Mouse (Mus musculus) forebrain, postnatal 0 days (tissue): ENCODE data around the gene Gpc6. TPM values are rescaled to one million over a fixed set of nuclear protein-coding genes. Genes with fewer than 3 reads are reported as not detected.

ENCODE experiments used
- ATAC-seq: fragments of 200-750 bp; cut with Nextera tagmentation; 2 replicates; pipeline ENCODE4 v1.8.0; 2017; ENCODE audit warnings: mild to moderate bottlenecking, moderate library complexity
- DNase-seq: peaks from one replicate; pipeline ENCODE4 v3.0.0-alpha.2; 2015
- H3K27ac ChIP-seq: fragments of 300-500 bp; sonication (generic); 2 replicates; pipeline ENCODE4 v1.5.1; 2014; ENCODE audit warnings: low read depth, mild to moderate bottlenecking, antibody characterized with exemption, low read length, moderate library complexity, mixed read lengths
- H3K27me3 ChIP-seq: fragments of 300-500 bp; sonication (generic); 2 replicates; pipeline ENCODE4 v1.6.1; 2014; ENCODE audit warnings: mild to moderate bottlenecking, low read length, mixed read lengths; ENCODE audit not compliant: insufficient read depth
- H3K36me3 ChIP-seq: fragments of 300-500 bp; sonication (generic); 2 replicates; pipeline ENCODE4 v1.6.1; 2014; ENCODE audit warnings: mild to moderate bottlenecking, moderate library complexity; ENCODE audit not compliant: insufficient read depth
- H3K4me1 ChIP-seq: fragments of 300-500 bp; sonication (generic); 2 replicates; pipeline ENCODE4 v1.6.1; 2014; ENCODE audit warnings: antibody characterized with exemption; ENCODE audit not compliant: insufficient read depth
- H3K4me2 ChIP-seq: fragments of 300-500 bp; sonication (generic); 2 replicates; pipeline ENCODE4 v1.6.1; 2014; ENCODE audit warnings: low read depth, mild to moderate bottlenecking, moderate library complexity
- H3K4me3 ChIP-seq: fragments of 300-500 bp; sonication (generic); 2 replicates; pipeline ENCODE4 v1.5.1; 2014; ENCODE audit warnings: low read depth, low read length, mixed read lengths
- H3K9ac ChIP-seq: fragments of 300-500 bp; sonication (generic); 2 replicates; pipeline ENCODE4 v1.6.1; 2014; ENCODE audit warnings: mild to moderate bottlenecking
- H3K9me3 ChIP-seq: fragments of 300-500 bp; sonication (generic); 2 replicates; pipeline ENCODE4 v1.6.1; 2016; ENCODE audit warnings: low read length
- CTCF ChIP-seq: sonication (generic); IDR thresholded peaks from 2 replicates; pipeline ENCODE4 v1.5.1; 2016; ENCODE audit warnings: antibody characterized with exemption, control low read depth, low read depth
- WGBS: fragments of 180-500 bp; shearing (Covaris S2); extraction: QIAGEN DNeasy Blood & Tissue Kit; methylation state at CpG from one replicate; pipeline ENCODE4 v1.1.7; 2014; 5-methylcytosine and 5-hydroxymethylcytosine counted together
- polyA plus RNA-seq: library from polyadenylated mRNA; unstranded; fragments of >200 nt; fragmentation: Nextera tagmentation; extraction: Ambion mirVana; gene quantifications from 2 replicates; pipeline ENCODE4 v1.2.1, GENCODE M21; 2015
- total RNA-seq: library from RNA; depleted of rRNA; stranded (reverse); fragments of >200 nt; gene quantifications from 2 replicates; pipeline ENCODE4 v1.2.3, GENCODE M21; 2014

The Gpc6 gene
- total and polyA plus RNA-seq, 2 experiments from 2014 or later: 10.9 to 20.8 TPM

DNA sequence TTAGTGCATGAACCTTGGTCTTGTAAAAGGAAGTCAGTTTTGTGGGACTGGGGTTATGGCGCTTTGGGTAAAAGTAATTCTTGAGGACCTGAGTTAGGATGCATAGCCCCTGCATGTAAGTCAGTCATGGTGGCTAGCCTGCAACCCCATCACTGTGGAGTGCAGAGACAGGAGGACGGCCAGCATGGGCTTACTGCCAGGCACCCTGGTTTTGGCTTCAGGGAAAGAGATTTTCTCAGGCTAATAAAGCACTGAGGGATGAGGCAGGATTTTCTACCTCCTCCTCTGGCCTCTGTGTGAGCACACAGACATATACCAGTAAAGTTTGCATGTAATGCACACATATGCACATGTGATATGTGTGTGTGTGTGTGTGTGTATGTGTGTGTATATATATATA is 883.2 kb downstream of the Gpc6 start:
- WGBS: 78% methylated on average over 2 of the region's 2 CpGs
- no peak for TF ChIP-seq CTCF

DNA sequence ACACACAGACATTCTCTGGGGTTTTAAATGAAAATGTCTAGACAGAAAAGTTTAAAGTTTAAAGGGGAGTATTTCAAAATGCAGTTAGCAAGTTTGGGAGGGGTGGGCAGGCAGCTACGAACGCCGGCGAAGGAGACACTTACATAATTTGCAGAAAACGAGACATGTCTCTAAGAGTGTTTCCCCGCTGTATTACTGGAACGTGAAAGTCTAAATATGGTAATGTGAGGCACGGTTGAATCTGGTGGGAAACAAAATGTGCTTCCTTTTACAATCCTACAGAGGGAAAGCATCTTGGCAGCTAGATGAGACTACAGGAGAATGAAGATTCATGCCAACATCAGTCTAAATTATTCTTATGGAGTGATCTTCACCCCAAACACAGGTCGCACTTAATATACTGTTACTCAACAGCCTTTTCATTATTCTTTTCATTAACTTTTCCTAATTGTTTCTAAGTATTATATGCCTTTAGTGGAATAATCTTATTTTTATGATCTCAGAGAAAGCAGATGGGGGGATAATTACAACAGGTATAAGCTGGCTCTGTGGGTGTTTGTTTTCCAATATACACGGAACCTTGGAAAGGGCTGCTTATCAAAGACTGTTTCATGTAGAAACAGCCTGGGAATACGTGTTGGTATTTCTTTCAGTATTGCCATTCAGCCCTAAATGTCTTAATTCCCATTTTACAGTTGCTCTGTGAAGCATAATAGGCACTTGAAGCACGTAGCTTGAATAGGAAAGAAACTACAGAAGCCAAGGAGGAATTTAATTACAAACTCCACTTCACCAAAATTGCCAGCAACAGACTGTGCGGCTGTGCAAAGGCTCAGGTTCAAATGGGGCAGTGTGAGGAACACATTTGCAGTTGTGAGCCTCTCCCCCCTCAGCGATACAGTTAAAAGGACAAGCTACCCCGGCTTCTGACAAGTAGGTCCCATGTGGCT is 885.5 kb downstream of the Gpc6 start:
- Histone ChIP-seq H3K36me3 (no peaks in the 10 kb centered on the region), H3K4me1 (peaks cover 7% of the 10 kb centered on the region; the same call in 1 of the 2 replicates), H3K4me2 (peak overlapping the region; percentile 15; the same call in 1 of the 2 replicates), H3K4me3 (no peak overlapping the region), H3K9me3 (no peaks in the 10 kb centered on the region), H3K9ac (no peak overlapping the region), H3K27ac (no peak overlapping the region), H3K27me3 (no peaks in the 10 kb centered on the region)
- DNase-seq (peak; percentile 45), ATAC-seq (peak; percentile 62; the same call in 1 of the 2 replicates)
- WGBS: 22% methylated on average over 15 of the region's 15 CpGs
- TF ChIP-seq CTCF: 0 out of 2 replicates have a peak, but pooled peaks have one; percentile 13

More for the DNA sequence above, 883.2 kb downstream of the Gpc6 start:
- Histone ChIP-seq H3K4me1 (peaks cover 7% of the 10 kb centered on the region; the same call in 1 of the 2 replicates), H3K27ac (no peak overlapping the region), H3K4me2 (no peak overlapping the region), H3K36me3 (no peaks in the 10 kb centered on the region), H3K4me3 (no peak overlapping the region), H3K9me3 (no peaks in the 10 kb centered on the region), H3K27me3 (no peaks in the 10 kb centered on the region), H3K9ac (no peak overlapping the region)
- no peak for ATAC-seq
- no peak for DNase-seq

DNA sequence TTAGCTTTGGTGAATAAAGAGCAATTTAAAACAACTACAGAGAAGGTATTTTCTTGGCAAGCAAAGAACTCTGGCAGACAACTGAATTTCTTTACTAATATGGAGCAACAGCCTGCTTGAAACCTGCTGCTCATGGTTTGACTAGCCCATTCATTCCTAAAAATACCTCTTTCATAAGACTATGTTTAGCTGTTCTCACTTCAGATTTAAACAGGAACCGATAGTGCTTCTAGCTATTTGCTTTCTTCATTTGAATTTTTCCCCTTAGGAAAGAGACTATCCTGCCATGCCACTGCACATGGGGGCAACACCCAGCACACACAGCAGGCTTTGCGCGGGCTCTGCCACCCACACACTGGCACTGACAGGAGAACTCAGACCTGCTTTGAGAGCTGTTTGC is 888.4 kb downstream of the Gpc6 start:
- Histone ChIP-seq H3K36me3 (no peaks in the 10 kb centered on the region), H3K9me3 (no peaks in the 10 kb centered on the region), H3K9ac (no peak overlapping the region), H3K4me2 (peak overlapping the region; percentile 16; the same call in 1 of the 2 replicates), H3K4me3 (no peak overlapping the region), H3K27me3 (no peaks in the 10 kb centered on the region), H3K27ac (no peak overlapping the region), H3K4me1 (peaks cover 7% of the 10 kb centered on the region; the same call in 1 of the 2 replicates)
- 16% methylated on average over 3 of the region's 3 CpGs for WGBS
- no peak for TF ChIP-seq CTCF
- ATAC-seq: peak; percentile 40
- peak; percentile 38 for DNase-seq

DNA sequence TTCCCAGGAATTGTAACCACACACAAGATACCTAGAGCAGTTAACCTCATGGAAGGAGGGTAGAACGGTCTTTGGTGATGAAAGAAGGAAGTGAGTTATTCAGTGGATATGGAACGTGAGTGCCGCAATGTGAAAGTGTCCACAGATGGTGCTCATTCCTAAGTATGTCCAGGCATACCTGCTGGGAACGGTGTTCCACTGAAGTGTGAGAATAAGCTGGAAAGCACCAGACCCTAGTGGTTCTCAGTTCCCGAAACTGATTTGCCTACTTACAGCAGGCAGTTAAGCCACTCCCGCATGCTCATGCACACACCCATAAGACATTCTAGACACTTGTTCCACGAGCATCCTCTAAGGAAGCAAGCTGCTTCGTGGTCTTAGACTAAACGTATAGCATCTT is 890.9 kb downstream of the Gpc6 start:
- Histone ChIP-seq H3K4me2 (no peak overlapping the region), H3K27ac (no peak overlapping the region), H3K4me1 (no peaks in the 10 kb centered on the region), H3K9ac (no peak overlapping the region), H3K9me3 (no peaks in the 10 kb centered on the region), H3K4me3 (no peak overlapping the region), H3K27me3 (no peaks in the 10 kb centered on the region), H3K36me3 (no peaks in the 10 kb centered on the region)
- no peak for TF ChIP-seq CTCF
- ATAC-seq: no peak
- DNase-seq: no peak
- 95% methylated on average over 9 of the region's 9 CpGs for WGBS

DNA sequence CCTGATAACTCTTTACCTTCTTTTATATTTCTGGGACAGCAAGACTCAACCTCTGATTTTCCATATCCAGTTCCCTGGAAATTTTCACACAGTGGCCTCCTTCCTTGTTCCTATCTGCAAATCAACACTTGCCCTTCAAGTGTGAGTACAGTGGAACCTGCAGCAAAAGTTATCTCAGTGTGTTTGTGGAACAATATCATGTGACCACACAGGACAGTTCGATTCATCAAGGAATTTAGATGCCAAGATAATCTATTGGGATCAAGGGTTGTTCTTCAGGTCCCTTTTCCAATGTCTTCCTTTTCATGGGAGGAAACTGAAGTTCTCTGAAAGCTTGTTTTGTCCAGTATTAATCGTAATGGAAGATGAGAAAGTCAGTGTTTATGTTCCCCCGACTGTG is 891.6 kb downstream of the Gpc6 start:
- H3K4me2 ChIP-seq: no peak overlapping the region
- 86% methylated on average over 3 of the region's 3 CpGs for WGBS
- ATAC-seq: no peak

DNA sequence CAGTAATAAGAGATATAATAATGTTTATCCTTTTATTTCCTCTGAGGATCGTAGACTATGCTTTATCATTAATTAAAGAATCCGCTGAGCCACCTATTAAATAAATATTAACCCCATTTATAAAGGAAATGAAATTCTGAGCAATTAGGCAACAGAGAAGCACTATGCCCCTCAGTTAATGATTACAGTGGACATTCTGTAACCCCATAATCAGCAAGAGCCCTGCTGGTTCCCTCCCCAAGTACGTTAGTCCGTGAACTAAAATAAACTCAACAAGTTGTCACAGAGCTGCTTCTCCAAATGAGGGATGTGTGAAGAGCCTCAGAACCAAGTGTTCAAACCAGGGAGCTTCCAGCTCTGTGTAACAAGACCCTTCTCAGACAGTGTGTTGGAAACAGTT is 892.1 kb downstream of the Gpc6 start:
- no peak for TF ChIP-seq CTCF
- no peaks in the 10 kb centered on the region for H3K27me3 ChIP-seq
- no peaks in the 10 kb centered on the region for H3K9me3 ChIP-seq
- 67% methylated on average over 4 of the region's 4 CpGs for WGBS
- no peaks in the 10 kb centered on the region for H3K4me1 ChIP-seq
- no peak overlapping the region for H3K27ac ChIP-seq
- H3K4me2 ChIP-seq: no peak overlapping the region
- ATAC-seq (no peak), DNase-seq (no peak)
- H3K9ac ChIP-seq: no peak overlapping the region
- no peaks in the 10 kb centered on the region for H3K36me3 ChIP-seq
- no peak overlapping the region for H3K4me3 ChIP-seq

More for the DNA sequence above, 891.6 kb downstream of the Gpc6 start:
- no peaks in the 10 kb centered on the region for H3K9me3 ChIP-seq
- H3K4me1 ChIP-seq: no peaks in the 10 kb centered on the region
- no peak overlapping the region for H3K9ac ChIP-seq
- no peak overlapping the region for H3K27ac ChIP-seq
- TF ChIP-seq CTCF: no peak
- H3K36me3 ChIP-seq: no peaks in the 10 kb centered on the region
- H3K4me3 ChIP-seq: no peak overlapping the region
- no peak for DNase-seq
- H3K27me3 ChIP-seq: no peaks in the 10 kb centered on the region

DNA sequence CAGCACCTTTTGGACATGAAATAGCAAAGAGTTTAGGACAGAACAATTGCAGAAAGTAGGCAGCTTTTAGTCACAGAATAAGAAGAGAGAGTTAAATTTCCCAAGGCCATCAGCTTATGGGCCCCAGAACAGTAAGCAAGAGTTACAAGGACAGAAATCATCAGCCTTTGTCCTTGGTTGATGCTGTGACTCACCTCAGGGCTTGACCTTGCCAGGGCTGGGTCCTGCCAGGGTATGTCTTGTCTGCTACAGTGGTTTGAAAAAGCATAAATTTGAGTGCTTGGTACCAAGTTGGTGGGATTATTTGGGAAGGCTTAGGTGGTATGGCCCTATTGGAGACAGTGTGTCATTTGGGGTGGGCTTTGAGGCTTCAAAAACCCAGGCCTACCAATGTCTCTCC is 899.4 kb downstream of the Gpc6 start:
- H3K9me3 ChIP-seq: no peaks in the 10 kb centered on the region
- no peak overlapping the region for H3K9ac ChIP-seq
- no peaks in the 10 kb centered on the region for H3K4me1 ChIP-seq
- H3K27me3 ChIP-seq: no peaks in the 10 kb centered on the region
- H3K4me3 ChIP-seq: no peak overlapping the region
- no peak overlapping the region for H3K4me2 ChIP-seq
- no peak for TF ChIP-seq CTCF
- ATAC-seq: no peak
- DNase-seq: no peak
- H3K27ac ChIP-seq: no peak overlapping the region
- H3K36me3 ChIP-seq: no peaks in the 10 kb centered on the region
